Mouse (Mus musculus) neural tube, postnatal 0 days (tissue): ENCODE measurements around the gene Cela2a. TPM values are rescaled to one million over a fixed set of nuclear protein-coding genes. Genes with fewer than 3 reads are reported as not detected.

Source experiments
- polyA plus RNA-seq: library from polyadenylated mRNA; unstranded; fragments of >200 nt; fragmentation: Nextera tagmentation; extraction: Ambion mirVana; gene quantifications from 2 replicates; pipeline ENCODE4 v1.2.1, GENCODE M21; 2015

Gene Cela2a
- 0.26 TPM in 1 of 2 replicates, not detected in the other for polyA plus RNA-seq

GRCm38 (mm10) chr4:141826060-141826459 is at the start of gene Cela2a:
Gene Cela2a (minus strand): TSS chr4:141826160.

DNA sequence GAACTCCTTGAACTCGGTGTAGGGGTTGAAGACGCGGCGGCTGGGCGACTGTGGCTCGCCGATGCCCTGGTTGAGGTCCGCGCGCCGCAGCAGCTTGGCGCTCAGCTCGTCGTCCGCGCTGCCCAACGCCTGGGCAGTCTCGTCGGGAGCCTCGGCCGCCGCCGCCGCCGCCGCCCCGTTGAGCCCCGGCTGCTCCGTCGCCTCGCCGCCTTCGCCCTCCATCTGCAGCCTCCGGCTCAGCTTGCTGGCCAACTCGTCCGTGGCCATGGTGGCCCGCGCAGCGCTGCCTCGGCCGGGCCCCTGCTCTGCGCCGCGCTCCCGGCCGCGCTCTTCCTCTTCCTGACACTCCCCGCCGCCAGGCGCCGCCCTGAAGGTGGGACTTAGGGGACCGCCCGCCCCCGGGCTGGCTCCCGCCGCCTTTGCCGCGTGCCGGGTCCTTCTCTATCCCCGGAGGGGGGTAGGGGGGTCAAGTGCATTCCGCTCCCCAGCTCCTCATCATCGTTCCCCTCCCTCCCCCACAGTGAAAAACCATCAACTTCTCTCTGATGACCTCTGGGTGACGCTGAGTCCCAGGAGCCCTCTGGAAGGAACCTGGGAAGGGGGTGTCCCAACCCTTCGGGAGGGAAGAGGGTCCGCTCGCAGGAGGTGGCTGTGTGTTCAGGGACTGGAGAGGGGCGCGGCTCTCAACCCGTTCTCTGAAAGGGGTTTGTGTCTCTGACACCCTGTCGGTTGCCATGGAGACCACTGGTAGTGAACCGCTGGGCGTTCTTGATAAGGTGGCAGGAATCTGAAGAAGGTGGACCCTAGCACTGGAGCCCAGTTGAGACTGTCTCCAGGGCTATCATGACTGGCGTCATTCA is 48.9 kb upstream of the Cela2a start, which contains the start of gene Efhd2:
Gene Efhd2, minus strand, starts transcription at position 320 of the 860 bp plus-strand sequence.

DNA sequence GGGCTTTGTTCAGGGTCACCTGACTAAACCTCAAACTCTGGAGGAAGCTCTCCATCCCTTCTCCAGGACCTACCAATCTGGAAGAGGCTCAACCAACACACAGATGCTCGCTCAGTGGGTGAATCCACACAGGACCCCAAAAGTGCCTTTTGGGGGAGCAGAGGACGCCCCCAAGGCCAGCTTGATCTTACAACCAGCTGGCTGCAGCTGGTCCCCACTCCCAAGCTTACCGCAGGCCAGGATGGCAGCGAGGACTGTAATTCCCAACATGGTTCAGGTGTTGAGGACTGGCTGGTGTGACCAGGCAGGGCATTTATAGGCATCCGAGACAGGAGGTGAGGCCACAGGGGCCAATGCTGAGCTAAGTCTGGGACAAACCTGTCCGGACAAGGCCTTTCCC is 20.0 kb upstream of the Cela2a start, which contains the start of gene Ctrc:
Gene Ctrc, minus strand, starts transcription at position 361 of the 400 bp plus-strand sequence.

DNA sequence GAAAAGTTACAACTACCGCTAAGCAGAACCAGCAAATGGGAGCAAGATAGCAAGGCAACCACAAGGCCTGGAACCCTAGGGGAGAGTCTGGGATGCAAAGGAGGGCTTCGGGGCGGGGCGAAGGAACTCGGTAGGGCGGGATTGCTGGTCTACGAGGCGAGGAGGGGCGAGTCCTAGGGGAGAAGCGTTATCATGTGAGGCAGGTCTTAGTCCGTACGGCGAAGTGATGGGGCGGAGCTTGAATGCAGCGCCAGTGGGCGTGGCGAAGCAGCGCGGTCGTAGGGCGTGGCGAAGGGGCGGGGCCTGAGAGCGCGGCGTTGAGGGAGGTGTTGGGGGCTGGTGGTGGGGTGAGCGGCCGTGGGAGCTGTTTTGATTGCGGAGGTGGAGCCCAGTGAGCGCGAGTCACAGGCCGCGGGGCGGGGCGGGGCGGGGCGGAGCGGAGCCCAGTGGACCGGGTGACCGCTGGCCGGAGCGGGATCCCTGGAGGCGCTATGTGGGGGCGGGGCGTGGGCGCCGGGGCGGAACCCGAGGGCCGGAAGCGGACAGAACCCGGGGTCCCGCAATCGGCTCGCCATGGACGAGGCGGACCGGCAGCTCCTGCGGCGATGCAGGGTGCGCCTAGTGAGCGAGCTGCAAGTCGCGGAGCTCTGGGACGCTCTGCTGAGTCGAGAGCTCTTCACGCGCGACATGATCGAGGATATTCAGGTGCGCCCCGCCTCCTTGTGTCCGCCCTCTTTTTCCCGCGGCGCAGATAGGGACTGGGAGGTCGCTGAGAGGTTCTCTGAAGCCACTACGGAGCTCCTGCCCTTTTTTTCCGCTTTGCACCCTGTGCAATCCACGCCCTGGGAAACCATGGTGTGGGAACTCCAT is 32.4 kb downstream of the Cela2a start, which contains the start of gene Casp9:
Gene Casp9, plus strand, starts transcription at position 331 of the 870 bp plus-strand sequence.

DNA sequence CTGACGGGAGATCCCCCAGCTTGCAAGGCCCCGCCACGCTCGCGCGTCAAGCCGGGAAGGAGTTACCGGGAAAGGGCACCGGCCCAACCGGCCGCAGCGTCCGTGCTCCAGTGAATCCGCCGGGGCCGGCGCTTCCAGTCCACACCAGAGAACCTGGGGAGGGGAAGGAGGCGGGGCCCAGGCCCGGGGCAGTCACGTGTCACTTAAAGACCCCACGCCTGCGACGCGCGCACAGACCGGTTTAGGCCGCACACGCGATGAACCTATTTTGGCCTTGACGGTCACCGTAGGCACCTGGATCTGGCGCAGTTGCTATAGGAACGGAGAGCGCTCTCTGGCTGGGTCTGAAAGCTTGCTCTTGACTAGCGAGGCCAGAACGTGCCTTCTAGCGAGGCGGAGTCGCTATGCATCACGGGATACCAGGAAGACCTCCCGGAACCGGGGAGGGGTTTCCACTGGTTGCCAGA is 35.4 kb downstream of the Cela2a start, which contains the start of gene Dnajc16:
Gene Dnajc16, minus strand, starts transcription at position 408 of the 467 bp plus-strand sequence.

Other genes with a start within 250 kb of the Cela2a start
- gene Fblim1, start 220.1 kb downstream of the Cela2a start, polyA plus RNA-seq, result 12.9 and 13.6 TPM in 2 replicates
- gene Tmem82, start 207.5 kb downstream of the Cela2a start, polyA plus RNA-seq, result 0.52 and 0.62 TPM in 2 replicates
- 2.0 and 2.5 TPM in 2 replicates for gene Slc25a34, start 202.3 kb downstream of the Cela2a start, polyA plus RNA-seq
- 8.6 and 8.7 TPM in 2 replicates for gene Plekhm2, start 161.3 kb downstream of the Cela2a start, polyA plus RNA-seq
- gene Rsc1a1, start 140.6 kb downstream of the Cela2a start, polyA plus RNA-seq, result not detected in 2 replicates
- 10.3 and 10.7 TPM in 2 replicates for gene Ddi2, start 102.7 kb downstream of the Cela2a start, polyA plus RNA-seq
- 0.48 and 0.63 TPM in 2 replicates for gene Agmat, start 79.5 kb downstream of the Cela2a start, polyA plus RNA-seq
- gene Dnajc16, start 35.2 kb downstream of the Cela2a start, polyA plus RNA-seq, result 4.9 and 5.6 TPM in 2 replicates
- gene Casp9, start 32.5 kb downstream of the Cela2a start, polyA plus RNA-seq, result 16.5 and 16.6 TPM in 2 replicates
- not detected in 2 replicates for gene Ctrc, start 20.2 kb upstream of the Cela2a start, polyA plus RNA-seq
- 95.7 and 103 TPM in 2 replicates for gene Efhd2, start 48.8 kb upstream of the Cela2a start, polyA plus RNA-seq
- 5.3 and 6.3 TPM in 2 replicates for gene Fhad1, start 188.9 kb upstream of the Cela2a start, polyA plus RNA-seq